Mouse (Mus musculus) liver, embryonic 15.5 days (tissue): ENCODE measurements around the gene Pald1. TPM values are rescaled to one million over a fixed set of nuclear protein-coding genes. Genes with fewer than 3 reads are reported as not detected.

Source experiments
- ATAC-seq: fragments of 200-750 bp; cut with Nextera tagmentation; 2 replicates; pipeline ENCODE4 v1.8.0; 2017; ENCODE audit warnings: moderate number of reproducible peaks, mild to moderate bottlenecking, moderate library complexity; ENCODE audit not compliant: insufficient read depth
- H3K27ac ChIP-seq: fragments of 300-500 bp; sonication (generic); replicated peaks from 2 replicates; pipeline ENCODE4 v1.5.1; 2015; ENCODE audit warnings: mild to moderate bottlenecking, inconsistent platforms
- H3K27me3 ChIP-seq: fragments of 300-500 bp; sonication (generic); 2 replicates; pipeline ENCODE4 v1.6.1; 2015; ENCODE audit warnings: mild to moderate bottlenecking, inconsistent platforms
- H3K36me3 ChIP-seq: fragments of 300-500 bp; sonication (generic); replicated peaks from 2 replicates; pipeline ENCODE4 v1.6.1; 2015; ENCODE audit warnings: moderate library complexity, mild to moderate bottlenecking, inconsistent platforms
- H3K4me1 ChIP-seq: fragments of 300-500 bp; sonication (generic); replicated peaks from 2 replicates; pipeline ENCODE4 v1.6.1; 2015; ENCODE audit warnings: inconsistent platforms
- H3K4me2 ChIP-seq: fragments of 300-500 bp; sonication (generic); 2 replicates; pipeline ENCODE4 v1.6.1; 2015; ENCODE audit warnings: moderate library complexity, mild to moderate bottlenecking, inconsistent platforms
- H3K4me3 ChIP-seq: fragments of 300-500 bp; sonication (generic); replicated peaks from 2 replicates; pipeline ENCODE4 v1.5.1; 2015; ENCODE audit warnings: mild to moderate bottlenecking, inconsistent platforms
- H3K9ac ChIP-seq: fragments of 300-500 bp; sonication (generic); 2 replicates; pipeline ENCODE4 v1.6.1; 2015; ENCODE audit warnings: moderate library complexity, mild to moderate bottlenecking, inconsistent platforms
- H3K9me3 ChIP-seq: fragments of 300-500 bp; sonication (generic); replicated peaks from 2 replicates; pipeline ENCODE4 v1.6.1; 2016; ENCODE audit warnings: inconsistent platforms
- WGBS: fragments of 180-500 bp; shearing (Covaris S2); methylation state at CpG from one replicate; pipeline ENCODE4 v1.1.7; 2015; ENCODE audit warnings: mixed read lengths; ENCODE audit not compliant: insufficient replicate concordance; 5-methylcytosine and 5-hydroxymethylcytosine counted together
- polyA plus RNA-seq: library from polyadenylated mRNA; unstranded; fragments of >200 nt; fragmentation: Nextera tagmentation; extraction: Ambion mirVana; gene quantifications from 2 replicates; pipeline ENCODE4 v1.2.1, GENCODE M21; 2015

The Pald1 gene
- polyA plus RNA-seq, 1 experiment from 2014 or later = 6.6 TPM

- Histone ChIP-seq H3K27ac (0 out of 2 replicates have a peak overlapping the region, but pooled peaks have one; percentile 20), H3K27me3 (no peaks in the 10 kb centered on the region), H3K9ac (no peak overlapping the region), H3K9me3 (peaks cover 3% of the 10 kb centered on the region; the same call in 1 of the 2 replicates), H3K36me3 (no peaks in the 10 kb centered on the region), H3K4me2 (no peak overlapping the region), H3K4me1 (peaks cover 15% of the 10 kb centered on the region), H3K4me3 (no peak overlapping the region)
- WGBS = 51% methylated on average over 18 of the region's 18 CpGs
- ATAC-seq = 0 out of 2 replicates have a peak, but pooled peaks have one; percentile 32
These were observed 12.9 kb downstream of the Pald1 start for GRCm38 (mm10) chr10:61370273-61370979.

GRCm38 (mm10) chr10:61369755-61370154, 13.6 kb downstream of the Pald1 start:
- H3K9me3 ChIP-seq = peaks cover 3% of the 10 kb centered on the region; the same call in 1 of the 2 replicates
- no peak overlapping the region for H3K4me3 ChIP-seq
- no peak for ATAC-seq
- no peak overlapping the region for H3K27ac ChIP-seq
- H3K36me3 ChIP-seq = no peaks in the 10 kb centered on the region
- no peak overlapping the region for H3K9ac ChIP-seq
- no peaks in the 10 kb centered on the region for H3K27me3 ChIP-seq
- H3K4me1 ChIP-seq = peaks cover 10% of the 10 kb centered on the region
- 56% methylated on average over 5 of the region's 5 CpGs for WGBS
- H3K4me2 ChIP-seq = no peak overlapping the region

- Histone ChIP-seq H3K27ac (no peak overlapping the region), H3K4me2 (no peak overlapping the region), H3K27me3 (no peaks in the 10 kb centered on the region), H3K36me3 (no peaks in the 10 kb centered on the region), H3K9me3 (no peaks in the 10 kb centered on the region), H3K9ac (no peak overlapping the region), H3K4me1 (no peaks in the 10 kb centered on the region), H3K4me3 (no peak overlapping the region)
- WGBS = 33% methylated on average over 1 of the region's 1 CpGs
- no peak for ATAC-seq
These were observed 17.4 kb downstream of the Pald1 start for GRCm38 (mm10) chr10:61365902-61366301.

GRCm38 (mm10) chr10:61364431-61364830, 18.9 kb downstream of the Pald1 start:
- WGBS = 68% methylated on average over 6 of the region's 6 CpGs
- Histone ChIP-seq H3K9ac (no peak overlapping the region), H3K4me3 (no peak overlapping the region), H3K4me2 (no peak overlapping the region), H3K27me3 (no peaks in the 10 kb centered on the region), H3K4me1 (no peaks in the 10 kb centered on the region), H3K36me3 (no peaks in the 10 kb centered on the region), H3K9me3 (no peaks in the 10 kb centered on the region), H3K27ac (no peak overlapping the region)
- ATAC-seq = no peak

GRCm38 (mm10) chr10:61362992-61363391, 20.3 kb downstream of the Pald1 start:
- Histone ChIP-seq H3K9me3 (no peaks in the 10 kb centered on the region), H3K4me3 (no peak overlapping the region), H3K4me1 (no peaks in the 10 kb centered on the region), H3K9ac (no peak overlapping the region), H3K4me2 (no peak overlapping the region), H3K36me3 (no peaks in the 10 kb centered on the region), H3K27ac (no peak overlapping the region), H3K27me3 (no peaks in the 10 kb centered on the region)
- ATAC-seq = no peak
- WGBS = 62% methylated on average over 8 of the region's 8 CpGs

- Histone ChIP-seq H3K4me2 (no peak overlapping the region), H3K9ac (no peak overlapping the region), H3K27me3 (no peaks in the 10 kb centered on the region), H3K36me3 (no peaks in the 10 kb centered on the region), H3K9me3 (no peaks in the 10 kb centered on the region), H3K4me1 (no peaks in the 10 kb centered on the region), H3K27ac (no peak overlapping the region), H3K4me3 (no peak overlapping the region)
- WGBS = 61% methylated on average over 9 of the region's 9 CpGs
- ATAC-seq = no peak
These were observed 20.8 kb downstream of the Pald1 start for GRCm38 (mm10) chr10:61362483-61362882.

GRCm38 (mm10) chr10:61360667-61361066, 22.7 kb downstream of the Pald1 start:
- 0 out of 2 replicates have a peak, but pooled peaks cover 2% of the 10 kb centered on the region for H3K36me3 ChIP-seq
- no peak overlapping the region for H3K4me3 ChIP-seq
- WGBS = 70% methylated on average over 8 of the region's 8 CpGs
- no peaks in the 10 kb centered on the region for H3K4me1 ChIP-seq
- no peak overlapping the region for H3K27ac ChIP-seq
- H3K9ac ChIP-seq = no peak overlapping the region
- no peak for ATAC-seq
- no peak overlapping the region for H3K4me2 ChIP-seq
- no peaks in the 10 kb centered on the region for H3K9me3 ChIP-seq
- no peaks in the 10 kb centered on the region for H3K27me3 ChIP-seq

GRCm38 (mm10) chr10:61359411-61359810, 23.9 kb downstream of the Pald1 start:
- Histone ChIP-seq H3K9me3 (no peaks in the 10 kb centered on the region), H3K4me3 (no peak overlapping the region), H3K4me2 (no peak overlapping the region), H3K27ac (no peak overlapping the region), H3K36me3 (0 out of 2 replicates have a peak, but pooled peaks cover 5% of the 10 kb centered on the region), H3K4me1 (no peaks in the 10 kb centered on the region), H3K9ac (no peak overlapping the region), H3K27me3 (no peaks in the 10 kb centered on the region)
- 79% methylated on average over 8 of the region's 8 CpGs for WGBS
- ATAC-seq = no peak

- Histone ChIP-seq H3K9me3 (no peaks in the 10 kb centered on the region), H3K9ac (no peak overlapping the region), H3K36me3 (0 out of 2 replicates have a peak, but pooled peaks cover 7% of the 10 kb centered on the region), H3K4me1 (no peaks in the 10 kb centered on the region), H3K4me3 (no peak overlapping the region), H3K27me3 (no peaks in the 10 kb centered on the region), H3K4me2 (no peak overlapping the region), H3K27ac (no peak overlapping the region)
- ATAC-seq = no peak
- WGBS = 54% methylated on average over 8 of the region's 8 CpGs
These were observed 25.7 kb downstream of the Pald1 start for GRCm38 (mm10) chr10:61357658-61358057.

GRCm38 (mm10) chr10:61356568-61356967, 26.8 kb downstream of the Pald1 start:
- WGBS = 73% methylated on average over 8 of the region's 8 CpGs

GRCm38 (mm10) chr10:61356095-61356494, 27.2 kb downstream of the Pald1 start:
- Histone ChIP-seq H3K9me3 (no peaks in the 10 kb centered on the region), H3K4me3 (no peak overlapping the region), H3K4me1 (no peaks in the 10 kb centered on the region), H3K36me3 (0 out of 2 replicates have a peak, but pooled peaks cover 8% of the 10 kb centered on the region), H3K9ac (no peak overlapping the region), H3K4me2 (no peak overlapping the region), H3K27me3 (no peaks in the 10 kb centered on the region), H3K27ac (no peak overlapping the region)
- WGBS = 88% methylated on average over 5 of the region's 5 CpGs
- ATAC-seq = no peak

More at GRCm38 (mm10) chr10:61356568-61356967, 26.8 kb downstream of the Pald1 start:
- Histone ChIP-seq H3K4me3 (no peak overlapping the region), H3K4me2 (no peak overlapping the region), H3K9me3 (no peaks in the 10 kb centered on the region), H3K27me3 (no peaks in the 10 kb centered on the region), H3K36me3 (0 out of 2 replicates have a peak, but pooled peaks cover 7% of the 10 kb centered on the region), H3K4me1 (no peaks in the 10 kb centered on the region), H3K9ac (no peak overlapping the region), H3K27ac (no peak overlapping the region)
- no peak for ATAC-seq
